Mouse (Mus musculus): Measurements from ENCODE around the gene 1700093K21Rik. TPM values are rescaled to one million over a fixed set of nuclear protein-coding genes. Genes with fewer than 3 reads are reported as not detected.

1700093K21Rik gene
- total RNA-seq, 2 experiments from 2014 or later: not detected

Other genes starting within 250 kb of the 1700093K21Rik start
- gene Usp34, start 214.3 kb downstream of the 1700093K21Rik start, total RNA-seq (2014; fragmentation: Nextera tagmentation): 59.9 and 62.7 TPM in 2 replicates
- 46.4 and 50.7 TPM in 2 replicates for gene Usp34, start 214.3 kb downstream of the 1700093K21Rik start, total RNA-seq (2017)
- gene Ahsa2, start 23.1 kb downstream of the 1700093K21Rik start, total RNA-seq (2014; fragmentation: Nextera tagmentation): 25.6 and 37.4 TPM in 2 replicates
- 50.6 and 68.7 TPM in 2 replicates for gene Ahsa2, start 23.1 kb downstream of the 1700093K21Rik start, total RNA-seq (2017)
- gene 0610010F05Rik, start 112.5 kb upstream of the 1700093K21Rik start, total RNA-seq (2014; fragmentation: Nextera tagmentation): 19.7 and 21.2 TPM in 2 replicates
- gene 0610010F05Rik, start 112.5 kb upstream of the 1700093K21Rik start, total RNA-seq (2017): 31.8 and 32.7 TPM in 2 replicates
- 34.6 and 48.5 TPM in 2 replicates for gene Pus10, start 144.5 kb upstream of the 1700093K21Rik start, total RNA-seq (2014; fragmentation: Nextera tagmentation)
- 69.1 and 69.6 TPM in 2 replicates for gene Pus10, start 144.5 kb upstream of the 1700093K21Rik start, total RNA-seq (2017)
- gene Pex13, start 144.8 kb upstream of the 1700093K21Rik start, total RNA-seq (2014; fragmentation: Nextera tagmentation): 11.2 and 18.0 TPM in 2 replicates
- 17.0 and 38.1 TPM in 2 replicates for gene Pex13, start 144.8 kb upstream of the 1700093K21Rik start, total RNA-seq (2017)
- gene Rel, start 249.8 kb upstream of the 1700093K21Rik start, total RNA-seq (2014; fragmentation: Nextera tagmentation): 15.1 and 18.5 TPM in 2 replicates
- gene Rel, start 249.8 kb upstream of the 1700093K21Rik start, total RNA-seq (2017): 9.8 and 10.0 TPM in 2 replicates

Data from granulocyte monocyte progenitor cell, adult 5-6 weeks (primary cell).